Mouse (Mus musculus) lung, postnatal 0 days (tissue): ENCODE results near the gene Igfbp4.

Source experiments
- CTCF ChIP-seq: IDR thresholded peaks from 2 replicates; pipeline ENCODE4 v1.5.1; 2016; ENCODE audit warnings: antibody characterized with exemption, mild to moderate bottlenecking
- EP300 ChIP-seq: IDR thresholded peaks from 2 replicates; pipeline ENCODE4 v1.6.1; 2016; ENCODE audit warnings: antibody characterized with exemption, mild to moderate bottlenecking, control low read depth

DNA sequence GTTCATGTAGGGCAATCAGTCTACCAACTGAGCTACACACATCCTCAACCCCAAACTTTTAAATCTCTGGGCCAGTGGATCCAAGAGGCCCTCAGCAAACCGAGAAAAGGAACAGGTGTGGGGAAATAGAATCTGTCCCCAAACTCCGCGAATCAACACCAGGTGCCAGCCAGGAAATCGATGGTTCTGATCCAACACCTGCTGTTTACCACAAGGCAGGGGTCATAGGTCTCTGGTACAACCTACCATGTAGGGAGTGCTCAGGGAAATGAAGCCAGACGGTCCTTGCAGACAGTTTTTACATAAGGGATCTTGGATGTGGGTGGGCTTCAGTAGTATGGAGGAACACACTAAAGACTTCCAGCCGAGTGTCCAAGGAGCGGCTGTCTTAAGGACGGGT lies 26.5 kb downstream of the Igfbp4 start:
- TF ChIP-seq CTCF: no peak
- TF ChIP-seq EP300: no peak
